Mouse (Mus musculus): Measurements from ENCODE around the gene Mfsd6l.

Mfsd6l gene

GRCm38 (mm10) chr11:68602200-68602931 is 46.4 kb downstream of the Mfsd6l start:
- no peak for DNase-seq (ENCODE audit: low read depth)

- DNase-seq (ENCODE audit: low read depth) = no peak
Measured at GRCm38 (mm10) chr11:68607046-68607445, 51.1 kb downstream of the Mfsd6l start.
